ENCODE assay signal across 23 mouse cellular contexts in genomic region chr17:86582341-86582740, GRCm38 (mm10).
DNase-seq lines count a peak whose midpoint lies in the region; ATAC-seq and TF ChIP-seq lines count a peak whose summit lies in the region.
"Had no signal": no experiment of that assay in that cellular context is flagged by ENCODE, and none has a peak within 500 bp of the region (broad histone marks: within the 10 kb centered on the region; RNA-seq: fewer than 3 reads in every experiment).

No protein-coding gene starts in this region.

- peak; percentile 40 for DNase-seq in lung, postnatal 14 days
- no peak for DNase-seq in lung, adult 18-20 months
- peak; percentile 47 for DNase-seq in gastrocnemius, postnatal 10 days
- peak; percentile 42 to 53 for DNase-seq in heart, postnatal 36 days
- DNase-seq in thymus, postnatal 0 days (ENCODE audit: low spot score) = no peak
- DNase-seq in retina, embryonic 14.5 days (ENCODE audit: low spot score) = no peak
- DNase-seq: adrenal gland, postnatal 25 days; B cell, adult 2 months; cerebellum, adult 18-20 months; cerebellum, postnatal 36 days; right cerebral cortex, postnatal 25 days; thymus, adult 2 months had no signal

- no peaks in the 10 kb centered on the region for H3K9me3 ChIP-seq in intestine, embryonic 16.5 days (ENCODE audit: control insufficient read depth, low read length)
- H3K9me3 ChIP-seq in intestine, postnatal 0 days (ENCODE audit: control insufficient read depth) = no peaks in the 10 kb centered on the region
- H3K9me3 ChIP-seq: embryonic facial prominence, embryonic 10.5 days; forebrain, embryonic 13.5 days; heart, embryonic 15.5 days; intestine, embryonic 15.5 days; limb, embryonic 10.5 days had no signal

- peak; percentile 56; the same call in 1 of the 2 replicates for ATAC-seq in intestine, embryonic 16.5 days
- no peak for ATAC-seq in intestine, postnatal 0 days
- ATAC-seq: forebrain, embryonic 13.5 days; intestine, embryonic 15.5 days; Patski had no signal

- intact Hi-C loops in heart, postnatal 36 days (cut with DNase I) = no loop called here

- H3K27me3 ChIP-seq in intestine, embryonic 16.5 days (replicated peaks; ENCODE audit: control insufficient read depth, insufficient read depth, low read length) = no peaks in the 10 kb centered on the region
- no peaks in the 10 kb centered on the region for H3K27me3 ChIP-seq in intestine, postnatal 0 days (replicated peaks; ENCODE audit: control insufficient read depth, insufficient read depth, low read length)
- H3K27me3 ChIP-seq: forebrain, embryonic 13.5 days; heart, embryonic 15.5 days; intestine, embryonic 15.5 days; Patski had no signal

- 54% methylated on average over 4 of the region's 4 CpGs for WGBS in intestine, embryonic 16.5 days
- WGBS in intestine, postnatal 0 days = 58% methylated on average over 4 of the region's 4 CpGs

- TF ChIP-seq CTCF in intestine, postnatal 0 days (IDR thresholded peaks at IDR 0.05; ENCODE audit: low read depth) = no peak

- H3K27ac ChIP-seq in intestine, embryonic 16.5 days (ENCODE audit: low read length) = no peak overlapping the region; the same call in 1 of the 2 replicates
- no peak overlapping the region; the same call in 1 of the 2 replicates for H3K27ac ChIP-seq in intestine, postnatal 0 days (ENCODE audit: low read depth, low read length)
- H3K27ac ChIP-seq: embryonic facial prominence, embryonic 10.5 days; forebrain, embryonic 13.5 days; heart, embryonic 15.5 days; hindbrain, embryonic 14.5 days; intestine, embryonic 15.5 days; layer of hippocampus, adult 2 months; limb, embryonic 10.5 days had no signal

- no peak overlapping the region for H3K9ac ChIP-seq in intestine, embryonic 16.5 days (ENCODE audit: low read depth, low read length)
- H3K9ac ChIP-seq in intestine, postnatal 0 days (ENCODE audit: low read depth, low read length) = no peak overlapping the region
- H3K9ac ChIP-seq: forebrain, embryonic 13.5 days; heart, embryonic 15.5 days; hindbrain, embryonic 14.5 days; intestine, embryonic 15.5 days had no signal

- H3K4me1 ChIP-seq in intestine, embryonic 16.5 days (ENCODE audit: control insufficient read depth, insufficient read depth, low read length) = no peaks in the 10 kb centered on the region
- H3K4me1 ChIP-seq in intestine, postnatal 0 days (replicated peaks; ENCODE audit: control insufficient read depth, insufficient read depth, low read length) = no peaks in the 10 kb centered on the region
- H3K4me1 ChIP-seq: embryonic facial prominence, embryonic 10.5 days; forebrain, embryonic 13.5 days; heart, embryonic 15.5 days; intestine, embryonic 15.5 days; limb, embryonic 10.5 days had no signal

- no peak overlapping the region for H3K4me3 ChIP-seq in intestine, embryonic 16.5 days (ENCODE audit: low read length)
- H3K4me3 ChIP-seq in intestine, postnatal 0 days (ENCODE audit: low read depth, low read length) = no peak overlapping the region
- H3K4me3 ChIP-seq: embryonic facial prominence, embryonic 10.5 days; forebrain, embryonic 13.5 days; heart, embryonic 15.5 days; intestine, embryonic 15.5 days; layer of hippocampus, adult 2 months; limb, embryonic 10.5 days had no signal

- H3K36me3 ChIP-seq in intestine, embryonic 16.5 days (ENCODE audit: control insufficient read depth, insufficient read depth, low read length) = no peaks in the 10 kb centered on the region
- no peaks in the 10 kb centered on the region for H3K36me3 ChIP-seq in intestine, postnatal 0 days (ENCODE audit: control insufficient read depth, insufficient read depth)
- H3K36me3 ChIP-seq: embryonic facial prominence, embryonic 10.5 days; heart, embryonic 15.5 days; intestine, embryonic 15.5 days; limb, embryonic 10.5 days had no signal

- H3K4me2 ChIP-seq in intestine, embryonic 16.5 days (ENCODE audit: low read depth, low read length) = no peak overlapping the region
- no peak overlapping the region for H3K4me2 ChIP-seq in intestine, postnatal 0 days (replicated peaks; ENCODE audit: low read depth)
- H3K4me2 ChIP-seq: forebrain, embryonic 13.5 days; heart, embryonic 15.5 days; hindbrain, embryonic 14.5 days; intestine, embryonic 15.5 days; liver, embryonic 11.5 days had no signal

Comparison
In these comparisons a context has a peak if more than half of its experiments do, and no peak if none do; other contexts are left out.
1. DNase-seq: peak in lung, postnatal 14 days (single experiment), gastrocnemius, postnatal 10 days (single experiment) and heart, postnatal 36 days (2 of 2); none in lung, adult 18-20 months (0 of 2), thymus, postnatal 0 days (single experiment) and retina, embryonic 14.5 days (single experiment).